Comparison of ENCODE assay signal across 8 mouse cellular contexts in the genomic region with DNA sequence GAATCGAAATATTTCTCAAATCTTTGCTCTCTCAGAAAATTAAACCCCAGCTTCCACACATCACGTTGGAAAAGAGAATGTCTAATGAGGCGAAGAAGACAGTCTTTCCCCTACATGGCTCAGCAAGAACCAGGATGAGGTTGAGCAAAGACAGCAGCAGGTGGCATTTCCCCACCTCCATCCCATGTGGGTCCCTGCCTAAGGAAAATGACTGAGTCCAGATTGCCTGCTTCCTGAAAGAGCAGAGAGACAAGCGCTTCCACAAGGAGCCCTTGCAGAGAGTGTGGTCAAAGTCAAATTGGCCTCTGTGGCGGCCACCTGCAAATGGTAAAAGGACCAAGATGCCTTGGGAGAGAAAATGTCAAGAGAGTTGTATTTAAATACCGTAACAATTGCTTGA. TPM values are rescaled to one million over a fixed set of nuclear protein-coding genes. Genes with fewer than 3 reads are reported as not detected.
DNase-seq lines count a peak whose midpoint lies in the region; ATAC-seq and TF ChIP-seq lines count a peak whose summit lies in the region.
"Had no signal": no experiment of that assay in that cellular context is flagged by ENCODE, and none has a peak within 500 bp of the region (broad histone marks: within the 10 kb centered on the region; RNA-seq: fewer than 3 reads in every experiment).

No protein-coding gene starts in this region.

- 67% methylated on average over 6 of the region's 6 CpGs for WGBS in lung, embryonic 14.5 days
- 70% methylated on average over 6 of the region's 6 CpGs for WGBS in forebrain, embryonic 12.5 days
- 67% methylated on average over 6 of the region's 6 CpGs for WGBS in intestine, postnatal 0 days
- WGBS in olfactory bulb, adult 2 months = 47% methylated on average over 6 of the region's 6 CpGs

- no peak for ATAC-seq in lung, embryonic 14.5 days (ENCODE audit: insufficient read depth)
- no peak for ATAC-seq in forebrain, embryonic 12.5 days (ENCODE audit: low FRiP score)
- ATAC-seq in intestine, postnatal 0 days = no peak

- DNase-seq in lung, embryonic 14.5 days = no peak
- no peak for DNase-seq in lung, adult 18-20 months
- DNase-seq in cerebellum, postnatal 4 days (ENCODE audit: low spot score in 2 of 2) = no peak
- no peak for DNase-seq in ovary, postnatal 36 days (ENCODE audit: low spot score)

- peaks cover 32% of the 10 kb centered on the region for H3K4me1 ChIP-seq in lung, embryonic 14.5 days (ENCODE audit: insufficient read depth)
- H3K4me1 ChIP-seq in forebrain, embryonic 12.5 days = peaks cover 81% of the 10 kb centered on the region
- H3K4me1 ChIP-seq in intestine, postnatal 0 days (replicated peaks; ENCODE audit: control insufficient read depth, insufficient read depth, low read length) = peaks cover 13% of the 10 kb centered on the region; the same call in 1 of the 2 replicates
- peaks cover 56% of the 10 kb centered on the region for H3K4me1 ChIP-seq in olfactory bulb, adult 2 months (ENCODE audit: control insufficient read depth, insufficient read depth, low read length)

- peak overlapping the region; percentile 84 for H3K4me3 ChIP-seq in lung, embryonic 14.5 days (ENCODE audit: low read depth, low read length)
- H3K4me3 ChIP-seq in forebrain, embryonic 12.5 days (replicated peaks) = peak overlapping the region; percentile 95
- no peak overlapping the region for H3K4me3 ChIP-seq in intestine, postnatal 0 days (ENCODE audit: low read depth, low read length)
- no peak overlapping the region for H3K4me3 ChIP-seq in olfactory bulb, adult 2 months (ENCODE audit: insufficient read depth, low read depth, low read length)

- TF ChIP-seq CTCF in lung, embryonic 14.5 days (IDR thresholded peaks at IDR 0.05; ENCODE audit: low read depth) = no peak
- no peak for TF ChIP-seq CTCF in intestine, postnatal 0 days (IDR thresholded peaks at IDR 0.05; ENCODE audit: low read depth)
- TF ChIP-seq CTCF in olfactory bulb, adult 2 months (IDR thresholded peaks at IDR 0.05; ENCODE audit: insufficient read depth, low read depth, low read length) = no peak

- H3K9me3 ChIP-seq in lung, embryonic 14.5 days (ENCODE audit: low read depth, low read length) = no peaks in the 10 kb centered on the region
- no peaks in the 10 kb centered on the region for H3K9me3 ChIP-seq in forebrain, embryonic 12.5 days
- H3K9me3 ChIP-seq in intestine, postnatal 0 days (ENCODE audit: control insufficient read depth) = no peaks in the 10 kb centered on the region

- peak overlapping the region; percentile 90 for H3K4me2 ChIP-seq in lung, embryonic 14.5 days
- H3K4me2 ChIP-seq in forebrain, embryonic 12.5 days = peak overlapping the region; percentile 81
- H3K4me2 ChIP-seq in intestine, postnatal 0 days (replicated peaks; ENCODE audit: low read depth) = peak overlapping the region; percentile 99

- no peak overlapping the region for H3K9ac ChIP-seq in lung, embryonic 14.5 days
- H3K9ac ChIP-seq in forebrain, embryonic 12.5 days = no peak overlapping the region; the same call in 1 of the 2 replicates
- no peak overlapping the region for H3K9ac ChIP-seq in intestine, postnatal 0 days (ENCODE audit: low read depth, low read length)

- no peaks in the 10 kb centered on the region for H3K27me3 ChIP-seq in lung, embryonic 14.5 days (ENCODE audit: insufficient read depth, low read length)
- no peaks in the 10 kb centered on the region for H3K27me3 ChIP-seq in forebrain, embryonic 12.5 days
- no peaks in the 10 kb centered on the region for H3K27me3 ChIP-seq in intestine, postnatal 0 days (replicated peaks; ENCODE audit: control insufficient read depth, insufficient read depth, low read length)

- H3K27ac ChIP-seq in lung, embryonic 14.5 days (ENCODE audit: low read depth) = peak overlapping the region; percentile 51; the same call in 1 of the 2 replicates
- peak overlapping the region; percentile 86; the same call in 1 of the 2 replicates for H3K27ac ChIP-seq in forebrain, embryonic 12.5 days
- H3K27ac ChIP-seq in intestine, postnatal 0 days (ENCODE audit: low read depth, low read length) = 0 out of 2 replicates have a peak overlapping the region, but pooled peaks have one; percentile 6
- H3K27ac ChIP-seq in olfactory bulb, adult 2 months (ENCODE audit: insufficient read depth, low read depth, low read length) = peak overlapping the region; percentile 74; the same call in 1 of the 2 replicates
- H3K27ac ChIP-seq: liver, embryonic 14.5 days had no signal

- H3K36me3 ChIP-seq in lung, embryonic 14.5 days (ENCODE audit: insufficient read depth) = no peaks in the 10 kb centered on the region
- no peaks in the 10 kb centered on the region for H3K36me3 ChIP-seq in forebrain, embryonic 12.5 days (replicated peaks)
- H3K36me3 ChIP-seq in intestine, postnatal 0 days (ENCODE audit: control insufficient read depth, insufficient read depth) = no peaks in the 10 kb centered on the region

- TF ChIP-seq POLR2A in olfactory bulb, adult 2 months (IDR thresholded peaks at IDR 0.05; ENCODE audit: insufficient read depth, low read depth, low read length) = no peak

RNA-seq across cellular contexts. Expression of a gene that starts 1.0 kb away (rescaled TPM):
- 12.1 and 12.9 TPM in 2 replicates for polyA plus RNA-seq in lung, embryonic 14.5 days (2014; fragmentation: Nextera tagmentation; extraction: Ambion mirVana)
- 23.0 and 25.1 TPM in 2 replicates for polyA plus RNA-seq in forebrain, embryonic 12.5 days (2016; fragmentation: Nextera tagmentation; extraction: Ambion mirVana)
- 2.1 TPM in 2 replicates for polyA plus RNA-seq in intestine, postnatal 0 days (2015; fragmentation: Nextera tagmentation; extraction: Ambion mirVana)
- not detected in 2 replicates for polyA plus RNA-seq in olfactory bulb, adult 2 months (2012; ENCODE audit: insufficient read depth, insufficient read length, low replicate concordance, missing spikeins)

RNA-seq across cellular contexts. Expression of a gene that starts 2.9 kb away (rescaled TPM):
- 18.4 and 21.1 TPM in 2 replicates for polyA plus RNA-seq in lung, embryonic 14.5 days (2014; fragmentation: Nextera tagmentation; extraction: Ambion mirVana)
- 14.6 and 14.8 TPM in 2 replicates for polyA plus RNA-seq in forebrain, embryonic 12.5 days (2016; fragmentation: Nextera tagmentation; extraction: Ambion mirVana)
- 21.2 and 21.9 TPM in 2 replicates for polyA plus RNA-seq in intestine, postnatal 0 days (2015; fragmentation: Nextera tagmentation; extraction: Ambion mirVana)
- polyA plus RNA-seq in olfactory bulb, adult 2 months (2012; ENCODE audit: insufficient read depth, insufficient read length, low replicate concordance, missing spikeins) = not detected in 2 replicates

RNA-seq across cellular contexts. Expression of a gene that starts 24.5 kb away (rescaled TPM):
- polyA plus RNA-seq in lung, embryonic 14.5 days (2014; fragmentation: Nextera tagmentation; extraction: Ambion mirVana) = 3.0 and 3.2 TPM in 2 replicates
- 3.8 and 4.8 TPM in 2 replicates for polyA plus RNA-seq in forebrain, embryonic 12.5 days (2016; fragmentation: Nextera tagmentation; extraction: Ambion mirVana)
- 2.2 and 3.3 TPM in 2 replicates for polyA plus RNA-seq in intestine, postnatal 0 days (2015; fragmentation: Nextera tagmentation; extraction: Ambion mirVana)
- not detected in 2 replicates for polyA plus RNA-seq in olfactory bulb, adult 2 months (2012; ENCODE audit: insufficient read depth, insufficient read length, low replicate concordance, missing spikeins)

RNA-seq across cellular contexts. Expression of a gene that starts 25.3 kb away (rescaled TPM):
- polyA plus RNA-seq in lung, embryonic 14.5 days (2014; fragmentation: Nextera tagmentation; extraction: Ambion mirVana) = 39.2 and 40.3 TPM in 2 replicates
- 30.7 and 31.7 TPM in 2 replicates for polyA plus RNA-seq in forebrain, embryonic 12.5 days (2016; fragmentation: Nextera tagmentation; extraction: Ambion mirVana)
- polyA plus RNA-seq in intestine, postnatal 0 days (2015; fragmentation: Nextera tagmentation; extraction: Ambion mirVana) = 20.2 and 22.9 TPM in 2 replicates
- not detected in 2 replicates for polyA plus RNA-seq in olfactory bulb, adult 2 months (2012; ENCODE audit: insufficient read depth, insufficient read length, low replicate concordance, missing spikeins)

RNA-seq across cellular contexts. Expression of a gene that starts 28.2 kb away (rescaled TPM):
- polyA plus RNA-seq in lung, embryonic 14.5 days (2014; fragmentation: Nextera tagmentation; extraction: Ambion mirVana) = 0.22 and 0.99 TPM in 2 replicates
- 0.10 and 0.12 TPM in 2 replicates for polyA plus RNA-seq in forebrain, embryonic 12.5 days (2016; fragmentation: Nextera tagmentation; extraction: Ambion mirVana)
- 0.18 TPM in 2 replicates for polyA plus RNA-seq in intestine, postnatal 0 days (2015; fragmentation: Nextera tagmentation; extraction: Ambion mirVana)
- polyA plus RNA-seq in olfactory bulb, adult 2 months (2012; ENCODE audit: insufficient read depth, insufficient read length, low replicate concordance, missing spikeins) = not detected in 2 replicates

Comparison
In these comparisons a context has a peak if more than half of its experiments do, and no peak if none do; other contexts are left out.
1. H3K27ac ChIP-seq: peak in every context shown above with its lines; median percentile 86 in forebrain, embryonic 12.5 days; 74 in olfactory bulb, adult 2 months; 51 in lung, embryonic 14.5 days; 6 in intestine, postnatal 0 days.
2. H3K4me3 ChIP-seq: peak in lung, embryonic 14.5 days (single experiment) and forebrain, embryonic 12.5 days (single experiment); none in intestine, postnatal 0 days (single experiment) and olfactory bulb, adult 2 months (single experiment).
3. Peak in every context shown above with its lines, with median percentiles within 50 percentile points of each other: H3K4me2 ChIP-seq.